Mouse (Mus musculus) adrenal gland, adult 8-10 months (tissue): ENCODE results near the gene Fpgt. TPM values are rescaled to one million over a fixed set of nuclear protein-coding genes. Genes with fewer than 3 reads are reported as not detected.

ENCODE experiments used
- DNase-seq: peaks from one replicate; pipeline ENCODE4 v3.0.0; 2022
- total RNA-seq, 4 experiments: library from RNA; stranded (reverse); gene quantifications; 2 replicates each; pipeline ENCODE4 v1.2.4; 2022

Gene Fpgt
- 10 to 100 TPM; 25.2 to 40.6 (median 26.7) TPM for total RNA-seq

- peak; percentile 93 for DNase-seq
Measured at GRCm38 (mm10) chr3:155093116-155093956, at the start of gene Fpgt, which contains the start of gene Lrriq3. Fpgt (minus strand) TSS chr3:155093403. Lrriq3 (plus strand) TSS chr3:155093434.

- DNase-seq: no peak
Measured at GRCm38 (mm10) chr3:155141047-155141446, 47.8 kb upstream of the Fpgt start.

- DNase-seq: no peak
Measured at GRCm38 (mm10) chr3:155137737-155138136, 44.5 kb upstream of the Fpgt start.

GRCm38 (mm10) chr3:155105957-155106356 lies 12.8 kb upstream of the Fpgt start:
- no peak for DNase-seq

- no peak for DNase-seq
Measured at GRCm38 (mm10) chr3:155099266-155099665, 6.1 kb upstream of the Fpgt start.

GRCm38 (mm10) chr3:155092081-155092480 lies 1.1 kb downstream of the Fpgt start:
- DNase-seq: no peak

GRCm38 (mm10) chr3:155077908-155078307 lies 15.3 kb downstream of the Fpgt start:
- no peak for DNase-seq

GRCm38 (mm10) chr3:155059449-155059822 lies 33.8 kb downstream of the Fpgt start:
- no peak for DNase-seq

GRCm38 (mm10) chr3:155058800-155059448 lies 34.3 kb downstream of the Fpgt start:
- no peak for DNase-seq

- DNase-seq: no peak
Measured at GRCm38 (mm10) chr3:155057566-155057965, 35.6 kb downstream of the Fpgt start.

GRCm38 (mm10) chr3:155056606-155057005 lies 36.6 kb downstream of the Fpgt start:
- DNase-seq: no peak

- no peak for DNase-seq
Measured at GRCm38 (mm10) chr3:155055231-155055916, 37.8 kb downstream of the Fpgt start, which contains the start of gene Tnni3k. Tnni3k (minus strand) TSS chr3:155055407.

- DNase-seq: no peak
Measured at GRCm38 (mm10) chr3:155053189-155053588, 40.0 kb downstream of the Fpgt start.

GRCm38 (mm10) chr3:155052021-155052420 lies 41.2 kb downstream of the Fpgt start:
- no peak for DNase-seq

- DNase-seq: no peak
Measured at GRCm38 (mm10) chr3:155039012-155039836, 54.0 kb downstream of the Fpgt start.

Other genes starting within 250 kb of the Fpgt start
- not detected for gene Tnni3k, start 38.0 kb downstream of the Fpgt start, total RNA-seq
- gene Lrriq3, start within 50 bp of the Fpgt start, total RNA-seq: 1 to 10 TPM; 1.3 to 2.0 (median 1.5) TPM